Mouse (Mus musculus) right cerebral cortex, adult 18-20 months (tissue): ENCODE data around the gene D930007J09Rik.

Experiments
- DNase-seq: peaks from one replicate; pipeline ENCODE4 v3.0.0; 2022; ENCODE audit warnings: mixed read lengths

Gene D930007J09Rik

DNA sequence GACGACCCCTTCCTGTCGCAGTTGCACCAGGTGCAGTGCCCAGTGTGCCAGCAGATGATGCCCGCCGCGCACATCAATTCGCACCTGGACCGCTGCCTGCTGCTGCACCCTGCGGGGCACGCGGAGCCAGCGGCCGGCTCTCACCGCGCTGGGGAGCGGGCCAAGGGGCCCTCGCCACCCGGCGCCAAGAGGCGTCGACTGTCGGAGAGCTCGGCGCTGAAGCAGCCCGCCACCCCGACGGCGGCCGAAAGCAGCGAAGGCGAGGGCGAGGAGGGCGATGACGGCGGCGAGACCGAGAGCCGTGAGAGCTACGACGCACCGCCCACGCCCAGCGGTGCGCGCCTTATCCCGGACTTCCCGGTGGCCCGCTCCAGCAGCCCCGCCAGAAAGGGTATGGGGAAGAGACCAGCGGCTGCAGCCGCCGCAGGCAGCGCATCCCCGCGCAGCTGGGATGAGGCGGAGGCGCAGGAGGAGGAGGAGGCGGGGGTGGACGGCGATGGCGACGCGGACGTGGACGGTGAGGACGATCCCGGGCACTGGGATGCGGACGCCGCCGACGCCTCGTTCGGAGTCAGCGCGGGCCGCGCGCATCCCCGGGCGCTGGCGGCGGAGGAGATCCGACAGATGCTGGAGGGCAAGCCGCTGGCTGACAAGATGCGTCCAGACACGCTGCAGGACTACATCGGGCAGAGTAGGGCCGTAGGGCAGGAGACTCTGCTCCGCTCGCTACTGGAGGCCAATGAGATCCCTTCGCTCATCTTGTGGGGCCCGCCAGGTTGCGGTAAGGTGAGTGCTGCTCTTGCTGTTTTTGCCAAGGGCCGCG is at the start of gene D930007J09Rik:
Gene D930007J09Rik, minus strand, starts transcription at position 591 of the 823 bp plus-strand sequence.
- peak; percentile 63 for DNase-seq

DNA sequence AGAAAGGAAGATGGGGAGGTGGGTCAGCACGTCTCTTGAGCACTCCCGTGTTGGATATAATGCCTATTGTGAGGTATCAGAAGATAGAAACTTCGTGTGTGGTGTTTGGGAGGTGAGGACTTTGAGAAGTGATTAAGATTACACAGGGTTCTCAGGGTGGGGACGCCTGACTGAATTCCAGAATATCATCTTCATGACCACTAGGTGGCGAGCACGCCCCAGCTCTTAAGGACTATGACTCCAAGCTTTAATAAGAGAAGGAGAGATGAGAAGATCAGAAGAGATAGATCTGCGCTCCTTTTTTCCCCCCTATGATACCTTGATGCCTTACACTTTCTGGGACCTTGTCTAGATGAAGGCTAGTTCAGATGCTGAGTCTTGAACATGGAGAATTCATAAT is 49.3 kb upstream of the D930007J09Rik start:
- peak; percentile 32 for DNase-seq

DNA sequence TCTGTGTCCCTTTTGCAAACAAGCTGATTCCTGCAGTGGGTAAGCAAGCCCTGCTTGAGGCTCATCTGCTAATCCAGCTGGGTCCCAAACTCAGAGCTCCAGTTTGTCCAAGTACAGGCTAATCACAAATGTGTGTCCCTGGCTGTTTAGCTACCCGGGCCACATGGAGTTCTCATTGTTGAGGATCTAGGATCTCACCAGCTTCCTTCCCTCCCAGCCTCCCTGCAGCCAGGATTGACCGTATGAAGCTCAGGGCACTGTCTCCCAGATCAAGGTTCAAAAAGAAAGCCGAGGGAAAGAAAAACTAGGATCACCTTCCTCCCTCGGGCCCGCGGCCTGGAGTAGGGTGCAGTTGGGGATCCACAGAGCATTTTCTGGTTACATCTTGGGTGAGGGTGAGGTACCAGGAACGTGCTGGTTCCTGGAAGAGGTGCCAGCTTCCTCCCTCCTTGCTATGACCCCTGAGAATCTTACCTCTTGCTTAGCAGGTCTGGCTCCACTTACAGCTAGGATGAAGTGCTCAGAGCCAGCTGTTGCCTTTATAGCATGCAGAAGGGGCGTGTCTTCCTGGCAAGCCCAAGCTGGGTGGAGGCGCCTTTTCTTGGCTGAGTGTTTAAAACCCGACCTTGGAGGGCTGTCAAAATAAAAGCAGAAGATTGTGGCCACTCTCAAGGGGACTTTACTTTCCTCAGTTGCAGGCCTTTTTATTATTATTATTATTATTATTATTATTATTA is 48.2 kb upstream of the D930007J09Rik start, which contains the start of gene Serpinb1a:
Gene Serpinb1a, minus strand, starts transcription at position 518 of the 737 bp plus-strand sequence.
- DNase-seq = no peak

DNA sequence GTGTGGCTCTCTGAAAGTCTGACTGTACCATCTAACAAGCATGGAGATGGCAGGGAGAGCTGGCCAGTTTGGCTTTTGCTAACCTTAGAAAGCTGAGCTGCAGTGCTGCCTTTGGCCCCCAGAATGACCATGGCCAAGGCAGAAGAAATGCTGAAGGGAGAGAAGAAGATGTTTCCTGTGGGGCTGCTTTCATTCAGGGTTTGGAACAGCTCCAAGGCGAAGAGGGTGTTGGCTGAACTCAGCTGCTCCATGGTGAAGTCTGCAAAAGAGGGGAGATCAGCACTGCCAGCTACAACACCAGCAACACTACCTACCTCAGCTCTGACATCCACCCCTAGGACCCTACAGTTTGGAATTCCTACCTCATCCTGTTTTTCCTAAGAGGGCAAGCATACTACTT is 47.5 kb upstream of the D930007J09Rik start:
- DNase-seq = no peak

DNA sequence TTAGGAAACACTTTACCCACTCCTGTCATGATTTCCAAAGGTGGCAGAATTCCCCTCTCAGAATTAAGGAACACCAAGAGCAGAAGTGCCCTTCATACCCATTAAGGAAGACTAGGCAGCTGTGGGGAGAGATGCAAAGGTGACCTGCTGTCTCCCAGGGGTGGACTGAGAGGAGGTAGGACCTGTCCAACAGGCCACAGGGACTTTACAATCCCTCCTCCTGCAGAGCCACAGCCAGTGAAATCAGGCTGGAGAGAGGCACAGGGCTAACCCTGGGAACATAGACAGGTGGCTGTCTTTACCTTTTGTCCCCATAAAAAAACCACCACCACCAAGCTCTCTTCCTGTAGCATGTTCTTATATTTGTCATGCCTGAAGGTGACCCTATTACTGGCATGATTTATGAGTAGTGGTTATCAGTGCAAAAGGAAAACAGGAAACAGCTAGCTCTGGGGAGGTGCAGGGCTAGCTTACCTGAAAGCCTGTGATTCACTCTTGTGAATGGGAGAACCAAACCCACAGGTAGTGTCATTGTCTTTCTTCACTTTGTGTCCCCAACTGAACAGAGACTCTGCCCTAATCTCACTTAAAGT is 47.0 kb upstream of the D930007J09Rik start:
- DNase-seq = no peak

DNA sequence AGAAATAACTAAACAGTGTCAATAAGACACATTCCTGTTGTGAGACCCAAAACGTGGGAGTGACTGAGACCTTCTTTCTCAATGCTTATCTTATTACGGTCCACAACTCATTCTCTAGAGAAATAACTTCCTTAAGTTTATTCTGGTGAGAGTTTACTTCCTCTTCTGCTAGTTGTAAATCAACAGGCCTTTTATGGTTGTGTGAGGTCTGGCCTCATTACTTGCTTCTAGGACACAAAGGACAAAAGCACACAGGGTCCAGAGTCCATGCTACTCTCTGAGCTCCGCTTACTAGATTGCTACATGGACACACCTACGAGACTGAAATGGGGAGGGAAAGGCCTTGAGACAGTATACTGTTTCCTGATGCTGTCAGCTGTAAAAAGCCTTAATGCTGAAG is 46.4 kb upstream of the D930007J09Rik start:
- DNase-seq = no peak

DNA sequence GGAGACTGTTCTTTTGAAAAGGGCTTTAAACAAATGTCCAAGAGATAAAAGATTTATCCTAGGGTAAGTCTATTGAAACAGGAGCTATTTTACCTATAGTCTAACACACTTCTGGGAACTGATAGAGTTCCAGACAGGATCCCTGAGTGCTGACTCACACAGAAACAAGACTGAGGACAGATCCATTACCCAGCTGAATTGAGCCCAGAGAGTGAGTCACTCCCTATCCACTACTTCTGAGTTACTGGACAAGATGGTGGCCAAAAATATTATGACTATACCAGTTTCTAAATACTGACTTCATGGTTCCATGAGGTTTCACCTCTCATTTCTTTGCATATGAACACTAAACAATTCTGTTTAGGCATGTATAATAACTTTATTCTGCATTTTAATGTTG is 43.6 kb upstream of the D930007J09Rik start:
- no peak for DNase-seq

DNA sequence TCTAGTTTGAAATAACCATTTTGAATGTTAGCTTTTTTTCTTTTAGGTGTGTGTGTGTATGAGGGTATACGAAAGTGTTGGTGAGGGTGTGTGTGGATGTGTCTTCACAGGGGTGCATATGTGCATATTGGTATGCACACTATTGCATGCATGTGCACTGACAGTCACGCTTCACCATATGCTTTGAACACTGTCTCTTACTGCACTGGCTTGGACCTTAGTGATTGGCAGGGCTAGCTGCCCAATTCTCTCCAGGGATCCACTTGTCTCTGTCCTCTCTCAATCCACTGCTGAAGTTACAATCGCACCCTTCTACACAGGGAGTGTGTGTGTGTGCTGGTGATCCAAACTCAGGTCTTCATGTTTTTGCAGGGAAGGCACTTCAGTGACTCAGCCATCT is 38.7 kb upstream of the D930007J09Rik start:
- DNase-seq = no peak

DNA sequence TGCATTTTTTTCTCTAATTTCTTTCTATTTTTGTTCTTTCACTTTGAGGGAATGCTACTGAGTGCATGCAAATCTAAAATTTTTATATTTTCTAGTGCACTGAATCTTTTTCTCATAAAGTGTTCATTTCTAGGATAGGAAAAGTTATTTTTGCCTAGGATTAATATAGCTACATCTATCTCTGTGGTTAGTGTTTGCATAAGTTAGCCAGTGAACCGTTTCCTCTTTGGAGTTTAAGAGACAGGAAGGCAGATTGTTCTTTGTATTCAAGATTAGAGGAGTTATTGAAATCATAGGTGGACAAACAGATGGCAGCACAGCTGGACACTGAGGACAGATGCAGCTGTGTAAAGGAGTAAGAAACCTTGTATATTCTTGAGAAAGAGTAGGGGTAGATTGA is 36.7 kb upstream of the D930007J09Rik start:
- DNase-seq = no peak

DNA sequence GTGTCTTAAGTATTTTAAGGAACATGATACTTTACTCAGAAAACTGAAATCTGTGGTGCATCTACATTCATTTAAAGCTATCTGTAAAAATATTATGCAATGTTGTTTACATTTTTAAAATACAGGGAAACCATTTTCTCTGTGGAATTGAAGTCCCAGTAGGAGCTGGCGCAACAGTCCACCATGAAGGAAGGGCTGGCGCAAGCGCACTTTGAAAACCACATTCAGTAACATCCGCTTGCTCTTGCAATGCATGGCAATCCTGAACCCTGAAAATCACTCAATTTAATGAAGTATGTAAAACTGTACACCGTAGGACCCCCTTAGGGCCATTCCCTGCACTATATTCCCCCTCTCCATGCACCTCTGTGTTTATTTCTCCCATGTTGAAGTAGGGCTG is 31.9 kb upstream of the D930007J09Rik start:
- DNase-seq = no peak

DNA sequence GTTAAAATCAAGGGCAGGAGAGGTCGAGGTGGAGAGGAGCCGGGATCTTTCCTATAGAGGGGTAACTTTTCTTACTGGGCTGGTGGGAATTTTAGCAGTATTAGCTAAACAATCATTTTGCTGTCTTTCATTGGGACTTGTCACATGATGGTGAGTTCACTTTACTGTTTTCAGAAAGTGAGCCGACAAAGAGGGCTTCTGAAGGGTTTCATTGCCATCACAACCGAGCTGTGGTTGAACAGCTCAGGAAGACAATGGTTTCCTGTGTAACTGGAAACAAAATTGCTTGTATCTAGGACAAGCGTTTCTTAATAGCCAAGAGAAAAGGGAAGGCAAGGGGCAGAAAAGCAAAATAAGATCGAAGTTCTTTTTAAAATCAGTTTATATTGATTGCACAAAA is 30.6 kb upstream of the D930007J09Rik start:
- no peak for DNase-seq

DNA sequence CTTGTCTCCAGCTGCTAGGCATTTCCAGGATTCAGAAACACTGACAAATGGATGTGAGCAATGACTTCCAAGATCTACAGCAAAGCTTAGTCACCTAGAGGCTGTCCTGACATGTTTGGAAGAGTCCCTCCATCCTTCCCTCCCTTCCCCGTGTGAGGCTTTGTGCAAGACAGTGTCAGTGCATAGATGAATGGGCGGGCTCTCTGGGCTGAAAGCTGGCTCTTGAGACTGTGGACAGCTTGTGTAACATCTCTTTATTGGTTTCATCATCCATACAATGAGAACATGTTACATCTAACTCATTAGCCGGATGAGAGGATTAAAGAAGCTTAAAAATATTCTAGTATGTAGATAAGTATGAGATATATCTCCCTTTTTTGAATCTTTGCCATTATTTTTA is 30.1 kb upstream of the D930007J09Rik start:
- DNase-seq = no peak

DNA sequence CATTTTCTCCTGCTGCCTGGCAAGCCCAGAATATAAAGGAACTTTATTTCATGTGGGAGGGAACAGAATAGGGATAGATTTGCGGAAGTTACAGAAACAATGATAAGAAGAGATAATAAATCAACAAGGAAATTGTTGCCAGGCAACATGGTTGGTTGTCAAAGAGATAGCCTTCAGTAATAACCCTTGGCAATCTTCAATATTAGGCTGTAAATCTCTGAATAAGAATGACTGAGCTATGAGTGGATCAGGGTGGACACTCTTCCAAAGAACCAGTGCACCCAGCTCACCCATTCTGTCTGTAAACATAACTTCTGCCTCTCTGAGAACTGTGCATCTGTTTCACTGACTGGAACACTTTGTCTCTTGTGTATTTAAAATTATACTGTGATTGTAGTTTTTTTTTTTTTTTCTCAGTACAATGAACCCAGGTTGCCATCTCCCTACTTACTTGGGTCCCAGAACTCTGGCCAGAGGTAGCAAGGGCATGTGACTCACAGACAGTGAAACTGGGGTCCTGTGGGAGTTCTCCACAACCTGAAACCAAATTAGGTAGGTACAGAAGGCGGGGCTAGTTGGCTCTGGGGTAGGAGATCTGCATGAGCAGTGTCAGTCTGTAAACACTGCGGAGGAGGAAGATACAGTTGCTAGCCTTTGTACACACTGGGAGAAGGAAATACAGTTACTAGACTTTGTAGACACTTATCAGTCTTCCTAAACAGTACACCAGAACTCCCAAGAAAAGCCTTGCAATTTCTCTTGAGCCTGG is 29.0 kb upstream of the D930007J09Rik start:
- DNase-seq = no peak

DNA sequence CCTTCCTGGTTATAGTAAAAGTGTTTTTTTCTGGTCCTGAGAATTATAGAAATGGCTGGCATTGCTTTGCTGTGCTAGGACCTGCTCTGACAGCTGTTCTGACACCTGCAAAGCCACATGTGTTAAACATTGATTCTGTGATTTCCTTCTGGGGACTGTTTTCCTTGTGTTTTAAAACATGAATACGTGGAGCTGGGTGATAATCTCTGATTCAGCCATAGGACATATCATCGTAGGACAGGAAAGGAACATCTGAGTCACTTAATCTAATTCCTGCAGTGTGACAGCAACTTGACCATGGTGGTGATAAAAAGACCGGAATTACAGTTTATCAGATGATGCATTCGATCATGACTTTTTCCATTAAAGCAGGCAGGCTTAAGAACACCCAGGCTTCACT is 26.2 kb upstream of the D930007J09Rik start:
- no peak for DNase-seq

DNA sequence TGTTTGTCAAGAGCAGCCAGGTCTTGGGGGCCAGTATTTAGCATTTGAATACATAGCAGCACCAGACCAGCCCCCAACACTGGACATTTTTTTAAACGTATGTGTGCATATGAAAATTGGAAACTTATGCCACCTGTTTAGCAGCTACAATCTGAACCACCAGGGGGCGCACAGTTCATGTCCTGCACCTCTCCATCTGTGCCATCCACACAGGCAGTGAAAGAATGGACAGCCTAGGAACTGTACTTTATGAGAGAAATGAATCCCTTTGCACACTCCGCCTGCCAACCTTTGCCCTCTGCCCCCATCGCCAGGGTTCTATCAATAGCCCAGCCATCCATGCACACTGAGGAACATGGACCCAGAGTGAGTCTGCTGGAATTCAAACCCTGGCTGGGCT is 25.3 kb upstream of the D930007J09Rik start:
- peak; percentile 33 for DNase-seq

DNA sequence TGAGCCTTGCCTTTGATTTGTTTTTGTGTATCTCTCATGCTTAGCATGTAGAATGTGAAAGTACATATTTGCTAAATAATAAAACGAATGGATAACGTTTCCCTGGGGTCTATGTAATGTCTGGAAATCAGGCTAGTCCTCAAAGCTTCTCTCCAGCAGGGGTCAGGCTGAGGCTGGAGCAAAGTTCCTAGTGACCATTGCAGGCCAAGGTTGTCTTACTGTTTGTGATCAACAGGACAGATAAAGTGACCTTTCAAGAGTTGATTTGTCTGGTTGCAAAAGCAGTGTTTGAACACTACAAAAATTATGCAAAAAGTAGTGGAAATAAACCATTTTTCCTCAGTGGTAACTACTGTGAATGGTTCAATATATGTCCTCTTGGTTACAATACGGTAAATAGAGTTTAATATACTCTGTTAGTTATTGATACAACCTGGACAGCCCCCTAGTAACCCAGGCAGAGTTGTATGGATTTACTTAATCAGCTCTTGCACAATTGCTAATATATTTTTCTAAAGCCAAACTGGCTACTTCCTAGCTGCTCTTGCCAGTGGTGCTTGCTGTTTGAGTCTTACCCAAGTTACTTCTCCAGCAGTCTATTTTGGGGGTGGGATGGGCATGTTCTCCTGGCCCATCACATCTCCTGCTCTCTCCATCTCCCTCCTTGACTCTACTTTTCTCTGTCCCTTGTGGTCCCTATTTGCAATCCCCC is 24.6 kb upstream of the D930007J09Rik start:
- DNase-seq = no peak

DNA sequence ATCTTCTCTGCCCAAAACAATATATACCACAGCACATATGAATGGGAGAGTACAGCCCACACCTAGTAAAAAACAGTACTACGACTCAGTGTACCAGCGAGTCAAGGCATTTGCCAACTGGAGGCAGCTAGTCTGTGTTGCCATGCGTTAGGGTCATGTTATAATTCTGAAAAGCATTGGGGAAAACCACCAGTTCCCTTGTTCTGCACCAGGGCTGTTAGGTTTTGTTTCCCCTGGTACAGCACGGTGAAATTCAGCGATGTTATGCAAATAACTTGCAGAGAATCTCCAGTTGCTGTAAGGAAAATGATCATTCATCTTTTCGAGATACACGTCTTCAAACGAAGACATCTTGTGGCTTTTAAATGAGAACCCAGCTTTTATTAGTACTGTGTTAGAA is 22.9 kb upstream of the D930007J09Rik start:
- DNase-seq = no peak

DNA sequence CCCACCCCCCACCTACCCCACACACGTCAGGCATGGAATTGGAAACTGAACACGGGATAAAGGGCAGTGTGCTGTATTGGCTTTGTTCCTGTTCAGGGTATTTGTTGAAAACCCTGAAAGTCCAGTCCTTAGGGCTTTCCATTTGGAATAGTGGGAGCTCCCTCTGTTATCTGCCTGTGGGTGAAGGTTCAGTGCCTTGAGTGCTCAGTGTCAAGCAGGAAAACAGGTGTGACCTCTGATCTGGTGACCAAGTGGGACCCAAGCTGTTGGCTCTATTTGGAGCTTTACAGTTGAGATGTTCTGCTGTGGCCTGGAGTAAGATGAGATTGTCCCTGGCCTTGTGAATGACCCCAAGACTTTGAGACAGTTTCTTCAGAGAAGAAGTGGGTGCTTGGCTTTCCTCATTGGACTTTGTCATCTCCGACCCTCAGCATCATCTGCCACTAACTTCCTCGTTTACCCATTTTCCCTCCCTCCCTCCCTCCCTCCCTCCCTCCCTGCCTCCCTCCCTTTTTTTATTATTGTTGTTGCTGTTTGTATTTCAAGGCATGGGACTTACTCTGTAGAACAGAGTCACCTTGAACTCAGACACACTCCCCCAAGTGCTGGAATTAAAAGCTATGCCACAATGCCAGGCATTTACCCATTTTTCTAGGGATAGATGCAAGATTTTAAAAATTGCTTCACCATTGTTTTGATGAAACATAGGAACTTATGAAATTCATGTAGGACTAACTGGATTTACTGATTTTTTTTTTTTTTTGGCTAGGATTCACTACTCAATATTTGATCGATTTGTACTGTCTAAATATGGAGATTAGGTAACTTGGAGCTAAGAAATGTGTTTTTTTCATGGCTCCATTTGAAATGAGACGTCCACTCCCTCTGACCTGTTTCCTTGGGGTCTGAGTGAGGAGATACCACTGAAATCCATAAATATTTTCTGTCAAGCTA is 22.0 kb upstream of the D930007J09Rik start:
- DNase-seq = no peak

DNA sequence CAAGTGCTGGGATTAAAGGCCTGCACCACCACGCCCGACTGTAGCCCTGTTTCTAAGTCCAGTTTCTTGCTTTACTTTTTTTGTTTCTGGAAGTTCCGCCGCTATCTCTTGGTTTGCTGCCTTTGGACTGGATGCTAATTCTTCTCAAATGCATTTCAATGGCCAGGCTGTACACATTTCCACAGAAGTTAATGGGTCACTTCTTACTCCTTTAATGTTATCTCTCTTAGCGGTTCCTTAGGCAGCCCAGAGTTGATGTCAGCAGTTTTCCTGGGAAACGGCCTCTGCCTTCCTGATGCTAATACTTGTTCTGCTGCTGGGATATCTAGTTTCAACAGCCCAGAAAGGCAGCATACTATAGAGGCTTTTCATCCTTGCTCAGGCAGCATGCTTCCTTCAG is 20.5 kb upstream of the D930007J09Rik start:
- DNase-seq = no peak

DNA sequence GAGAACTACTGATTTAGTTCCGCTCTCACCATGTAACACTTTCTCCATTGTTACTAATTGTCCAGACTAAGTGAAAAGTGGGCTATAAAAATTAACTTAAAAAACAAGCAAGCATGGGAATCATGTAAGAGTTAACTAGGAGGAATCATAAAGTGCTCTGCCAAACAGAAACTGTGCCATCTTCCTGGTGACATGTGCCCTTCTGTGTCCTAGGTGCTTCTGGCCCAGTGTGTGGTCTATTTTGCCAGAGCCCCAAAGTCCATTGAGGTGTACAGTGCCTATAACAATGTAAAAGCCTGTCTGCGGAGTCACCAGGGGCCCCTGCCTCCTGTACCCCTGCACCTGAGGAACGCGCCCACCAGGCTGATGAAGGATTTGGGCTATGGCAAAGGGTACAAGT is 19.0 kb upstream of the D930007J09Rik start:
- DNase-seq = no peak

DNA sequence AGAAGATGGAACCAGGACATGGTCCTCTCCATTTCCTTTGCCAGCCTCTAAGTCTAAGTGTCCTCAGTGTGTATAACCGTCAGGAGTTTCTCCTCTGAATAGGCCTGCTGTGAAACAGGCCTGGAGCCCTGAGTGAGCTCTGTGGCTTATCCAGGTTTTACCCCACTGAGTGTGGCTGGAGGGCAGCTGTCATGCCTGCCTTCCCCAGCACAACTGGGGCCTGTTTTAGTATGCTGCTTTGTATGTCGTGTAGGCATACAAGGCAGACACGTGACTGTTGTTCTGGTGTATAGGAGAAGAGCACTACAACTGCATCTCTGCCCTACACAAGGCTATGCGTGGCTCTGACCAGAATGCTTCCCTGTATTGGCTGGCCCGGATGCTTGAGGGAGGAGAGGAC is 17.3 kb upstream of the D930007J09Rik start:
- no peak for DNase-seq
